Mouse (Mus musculus) left cerebral cortex, postnatal 25 days (tissue): ENCODE data around the gene Rhpn2. TPM values are rescaled to one million over a fixed set of nuclear protein-coding genes. Genes with fewer than 3 reads are reported as not detected.

ENCODE experiments used
- DNase-seq, 2 experiments: peaks; one replicate each; pipeline ENCODE4 v3.0.0; 2022; ENCODE audit warnings: low spot score in 2 of 2, mixed read lengths in 1 of 2
- intact Hi-C: fragments of 180-260 bp; cut with DNase I; formaldehyde crosslinking; loops from one replicate; pipeline ENCODE4 v1.15.1; 2025
- total RNA-seq, 2 experiments: library from RNA; stranded (reverse); gene quantifications; 2 replicates each; pipeline ENCODE4 v1.2.3; 2021

Gene Rhpn2
- total RNA-seq, 2 experiments from 2014 or later = 3.4 to 4.2 TPM

GRCm38 (mm10) chr7:35342498-35342897, 8.5 kb downstream of the Rhpn2 start:
- intact Hi-C loops = no loop called here
- DNase-seq = peak; percentile 11 to 45

GRCm38 (mm10) chr7:35344785-35345330, 10.9 kb downstream of the Rhpn2 start:
- no peak for DNase-seq
- intact Hi-C loops = no loop called here

GRCm38 (mm10) chr7:35347918-35348700, 14.1 kb downstream of the Rhpn2 start:
- DNase-seq = no peak
- intact Hi-C loops = no loop called here

GRCm38 (mm10) chr7:35349022-35349421, 15.1 kb downstream of the Rhpn2 start:
- intact Hi-C loops = no loop called here
- DNase-seq = no peak

GRCm38 (mm10) chr7:35349886-35350684, 16.1 kb downstream of the Rhpn2 start:
- no peak for DNase-seq
- intact Hi-C loops = no loop called here

- intact Hi-C loops = no loop called here
- DNase-seq = no peak
Observed at GRCm38 (mm10) chr7:35351155-35351554, 17.2 kb downstream of the Rhpn2 start.

- intact Hi-C loops = no loop called here
- DNase-seq = no peak
Observed at GRCm38 (mm10) chr7:35353306-35353705, 19.3 kb downstream of the Rhpn2 start.

GRCm38 (mm10) chr7:35355303-35355872, 21.4 kb downstream of the Rhpn2 start:
- intact Hi-C loops = no loop called here
- no peak for DNase-seq

- DNase-seq = no peak
- intact Hi-C loops = no loop called here
Observed at GRCm38 (mm10) chr7:35357621-35358020, 23.7 kb downstream of the Rhpn2 start.

- intact Hi-C loops = no loop called here
- no peak for DNase-seq
Observed at GRCm38 (mm10) chr7:35362253-35362652, 28.3 kb downstream of the Rhpn2 start.

- intact Hi-C loops = no loop called here
- DNase-seq = no peak
Observed at GRCm38 (mm10) chr7:35362868-35363267, 28.9 kb downstream of the Rhpn2 start.

- no peak for DNase-seq
- intact Hi-C loops = no loop called here
Observed at GRCm38 (mm10) chr7:35365161-35365910, 31.4 kb downstream of the Rhpn2 start.

- no peak for DNase-seq
- intact Hi-C loops = no loop called here
Observed at GRCm38 (mm10) chr7:35371096-35371495, 37.1 kb downstream of the Rhpn2 start.

GRCm38 (mm10) chr7:35372483-35373017, 38.6 kb downstream of the Rhpn2 start:
- intact Hi-C loops = no loop called here
- DNase-seq = no peak

GRCm38 (mm10) chr7:35373146-35373989, 39.4 kb downstream of the Rhpn2 start:
- intact Hi-C loops = no loop called here
- DNase-seq = no peak

GRCm38 (mm10) chr7:35374265-35374664, 40.3 kb downstream of the Rhpn2 start:
- intact Hi-C loops = no loop called here
- DNase-seq = no peak

GRCm38 (mm10) chr7:35376623-35377022, 42.7 kb downstream of the Rhpn2 start:
- DNase-seq = no peak
- intact Hi-C loops = no loop called here

GRCm38 (mm10) chr7:35379492-35380119, 45.6 kb downstream of the Rhpn2 start:
- intact Hi-C loops = no loop called here
- no peak for DNase-seq
